Comparison of ENCODE assay signal across 8 mouse cellular contexts in the genomic region with DNA sequence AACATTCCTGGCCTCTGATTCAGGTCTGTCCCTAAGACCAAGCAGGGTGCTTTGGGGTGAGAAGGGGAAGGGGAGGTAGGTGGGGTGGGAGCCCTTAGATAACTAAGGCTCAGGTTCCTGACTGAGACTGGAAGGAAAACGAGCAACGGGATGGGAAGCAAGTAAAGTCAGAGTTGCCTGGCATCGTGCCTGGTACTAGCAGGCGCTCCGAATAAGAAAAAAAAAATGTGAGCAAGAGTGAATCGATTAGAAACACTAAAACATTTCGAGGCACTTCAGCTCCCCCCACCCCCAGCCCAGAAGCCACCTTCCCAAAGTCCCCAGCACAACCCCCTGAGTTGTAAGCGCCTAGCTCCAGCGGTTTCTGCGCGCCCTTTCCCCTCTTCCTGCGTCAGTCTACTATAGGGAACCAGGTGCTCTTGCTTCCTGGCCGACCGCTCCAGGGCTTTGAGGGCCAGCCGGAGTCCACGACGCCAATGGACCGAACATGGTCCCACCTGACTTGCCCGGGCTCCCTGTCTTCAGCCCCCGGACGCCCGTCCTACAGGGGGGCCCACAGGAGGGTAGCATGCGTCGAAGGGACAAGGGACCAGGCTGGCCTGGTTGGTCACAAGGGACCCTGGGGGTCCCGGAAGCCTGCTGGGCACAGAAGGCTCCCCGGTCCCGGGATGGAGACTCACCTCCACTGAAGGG. TPM values are rescaled to one million over a fixed set of nuclear protein-coding genes. Genes with fewer than 3 reads are reported as not detected.
DNase-seq lines count a peak whose midpoint lies in the region; ATAC-seq and TF ChIP-seq lines count a peak whose summit lies in the region.

No protein-coding gene starts in this region.

- no peak overlapping the region for H3K27ac ChIP-seq in thymus, adult 2 months (ENCODE audit: control insufficient read depth, insufficient read depth, low read length)
- no peak overlapping the region for H3K27ac ChIP-seq in forebrain, embryonic 11.5 days (ENCODE audit: low read depth, low read length)
- no peak overlapping the region for H3K27ac ChIP-seq in kidney, adult 2 months (ENCODE audit: insufficient read depth, low read depth, low read length)

- H3K9ac ChIP-seq in forebrain, embryonic 11.5 days (ENCODE audit: low read length), result peak overlapping the region; percentile 29

- TF ChIP-seq POLR2A in thymus, adult 2 months (IDR thresholded peaks at IDR 0.05; ENCODE audit: control insufficient read depth, extremely low read depth, insufficient read depth, low read length, poor library complexity), result no peak
- TF ChIP-seq POLR2A in kidney, adult 2 months (IDR thresholded peaks at IDR 0.05; ENCODE audit: low read depth, low read length), result no peak

- no peaks in the 10 kb centered on the region for H3K36me3 ChIP-seq in thymus, adult 2 months (ENCODE audit: control insufficient read depth, insufficient read depth, low read length)
- H3K36me3 ChIP-seq in forebrain, embryonic 11.5 days (ENCODE audit: control insufficient read depth, insufficient read depth, low read length), result no peaks in the 10 kb centered on the region
- no peaks in the 10 kb centered on the region for H3K36me3 ChIP-seq in kidney, adult 2 months (ENCODE audit: control insufficient read depth, insufficient read depth, low read length)

- WGBS in thymus, adult 2 months, result 6% methylated on average over 27 of the region's 27 CpGs
- 22% methylated on average over 27 of the region's 27 CpGs for WGBS in forebrain, embryonic 11.5 days
- WGBS in kidney, adult 2 months, result 5% methylated on average over 27 of the region's 27 CpGs

- no peaks in the 10 kb centered on the region for H3K27me3 ChIP-seq in thymus, adult 2 months (ENCODE audit: control insufficient read depth, insufficient read depth, low read length)
- H3K27me3 ChIP-seq in forebrain, embryonic 11.5 days (ENCODE audit: control insufficient read depth, insufficient read depth, low read length), result no peaks in the 10 kb centered on the region
- H3K27me3 ChIP-seq in kidney, adult 2 months (replicated peaks; ENCODE audit: control insufficient read depth, insufficient read depth, low read length), result no peaks in the 10 kb centered on the region; the same call in 1 of the 2 replicates

- TF ChIP-seq CTCF in thymus, adult 2 months (IDR thresholded peaks at IDR 0.05; ENCODE audit: borderline replicate concordance, control insufficient read depth, extremely low read depth, insufficient read depth, low read length, poor library complexity), result no peak
- TF ChIP-seq CTCF in kidney, adult 2 months (conservative IDR thresholded peaks at IDR 0.05; ENCODE audit: insufficient read depth, insufficient read length, low read depth, low read length), result no peak

- peak overlapping the region; percentile 57 for H3K4me2 ChIP-seq in forebrain, embryonic 11.5 days (ENCODE audit: low read depth, low read length, severe bottlenecking)

- ATAC-seq in forebrain, embryonic 11.5 days (replicated peaks; ENCODE audit: low FRiP score), result peak; percentile 70
- ATAC-seq in activated CD4-positive, CD25-positive, alpha-beta regulatory T cell, adult 4 months, result no peak

- H3K9me3 ChIP-seq in forebrain, embryonic 11.5 days (ENCODE audit: control insufficient read depth, low read length), result no peaks in the 10 kb centered on the region

- H3K4me1 ChIP-seq in thymus, adult 2 months (replicated peaks; ENCODE audit: control insufficient read depth, insufficient read depth, low read length), result no peaks in the 10 kb centered on the region; the same call in 1 of the 2 replicates
- H3K4me1 ChIP-seq in forebrain, embryonic 11.5 days (replicated peaks; ENCODE audit: control insufficient read depth, insufficient read depth, low read length), result no peaks in the 10 kb centered on the region
- no peaks in the 10 kb centered on the region for H3K4me1 ChIP-seq in kidney, adult 2 months (ENCODE audit: control insufficient read depth, insufficient read depth, low read length)

- DNase-seq in thymus, adult 2 months, result no peak
- DNase-seq in thymus, postnatal 0 days (ENCODE audit: low spot score), result no peak
- DNase-seq in forebrain, embryonic 11.5 days (ENCODE audit: low spot score), result no peak
- DNase-seq in kidney, adult 2 months, result peak; percentile 0
- peak; percentile 4 for DNase-seq in lung, postnatal 14 days
- no peak for DNase-seq in frontal cortex, postnatal 25 days (ENCODE audit: low spot score in 2 of 2)
- no peak for DNase-seq in ovary, postnatal 10 days (ENCODE audit: low spot score)

- peak overlapping the region; percentile 25 for H3K4me3 ChIP-seq in thymus, adult 2 months (ENCODE audit: control insufficient read depth, insufficient read depth, low read length)
- H3K4me3 ChIP-seq in forebrain, embryonic 11.5 days (ENCODE audit: low read depth, low read length), result peak overlapping the region; percentile 35
- H3K4me3 ChIP-seq in kidney, adult 2 months (ENCODE audit: insufficient read depth, low read depth, low read length), result peak overlapping the region; percentile 80

RNA-seq across cellular contexts. Expression of a gene that starts 0.5 kb away (rescaled TPM):
- 0.70 and 0.97 TPM in 2 replicates for polyA plus RNA-seq in thymus, adult 2 months (2012; rRNA removed)
- polyA plus RNA-seq in thymus, postnatal 0 days (2015; fragmentation: Nextera tagmentation; extraction: Ambion mirVana), result 0.23 and 0.65 TPM in 2 replicates
- polyA plus RNA-seq in forebrain, embryonic 11.5 days (2014; fragmentation: Nextera tagmentation; extraction: Ambion mirVana), result 1.5 TPM in 2 replicates
- 1.5 TPM in 2 replicates for polyA plus RNA-seq in kidney, adult 2 months (2012; rRNA removed)
- not detected for polyA plus RNA-seq in activated CD4-positive, CD25-positive, alpha-beta regulatory T cell, adult 4 months (2017; shearing (Covaris generic))

RNA-seq across cellular contexts. Expression of a gene that starts 52.3 kb away (rescaled TPM):
- polyA plus RNA-seq in thymus, adult 2 months (2012; rRNA removed), result not detected in 2 replicates
- not detected in 2 replicates for polyA plus RNA-seq in thymus, postnatal 0 days (2015; fragmentation: Nextera tagmentation; extraction: Ambion mirVana)
- polyA plus RNA-seq in forebrain, embryonic 11.5 days (2014; fragmentation: Nextera tagmentation; extraction: Ambion mirVana), result not detected in 2 replicates
- not detected in 2 replicates for polyA plus RNA-seq in kidney, adult 2 months (2012; rRNA removed)
- polyA plus RNA-seq in activated CD4-positive, CD25-positive, alpha-beta regulatory T cell, adult 4 months (2017; shearing (Covaris generic)), result not detected

Comparison
In these comparisons a context has a peak if more than half of its experiments do, and no peak if none do; other contexts are left out.
1. DNase-seq: peak in kidney, adult 2 months (single experiment) and lung, postnatal 14 days (single experiment); none in thymus, adult 2 months (single experiment), thymus, postnatal 0 days (single experiment), forebrain, embryonic 11.5 days (single experiment), frontal cortex, postnatal 25 days (0 of 2) and ovary, postnatal 10 days (single experiment).
2. H3K4me3 ChIP-seq: peak in every context shown above with its lines; median percentile 80 in kidney, adult 2 months; 35 in forebrain, embryonic 11.5 days; 25 in thymus, adult 2 months.